Mouse (Mus musculus): ENCODE data around the gene Pcsk5.

DNA sequence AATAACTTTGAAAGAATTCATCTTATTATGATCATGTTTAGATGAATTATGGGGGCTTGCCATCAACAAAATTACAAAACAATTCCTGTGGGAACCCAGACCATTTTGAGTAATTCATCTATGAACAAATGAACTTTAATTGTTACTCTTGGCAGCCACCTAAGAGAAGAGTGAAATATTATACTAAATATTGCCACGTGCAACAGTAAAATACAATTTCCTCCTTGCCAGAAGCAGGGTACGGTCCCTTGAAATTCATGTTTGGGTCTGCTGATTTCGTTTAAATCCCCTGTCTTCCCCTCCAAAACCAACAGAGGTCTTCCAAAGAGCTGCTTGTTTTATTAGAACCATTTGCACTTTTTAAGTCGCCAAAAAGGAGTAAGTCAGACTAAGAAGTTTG, 221.8 kb downstream of the Pcsk5 start:
- TF ChIP-seq CTCF (conservative IDR thresholded peaks at IDR 0.05 in 1 of 2, IDR thresholded peaks at IDR 0.05 in 1 of 2; ENCODE audit: low read depth in 2 of 2, low read length in 2 of 2) (no peak), TCF12 (IDR thresholded peaks at IDR 0.05; ENCODE audit: low read depth, low read length) (no peak)
